Mouse (Mus musculus) hindbrain, postnatal 0 days (tissue): ENCODE results near the gene B3gnt3. TPM values are rescaled to one million over a fixed set of nuclear protein-coding genes. Genes with fewer than 3 reads are reported as not detected.
"Not testable (repeated sequence)": the region's sequence is repeated elsewhere in the genome, so short reads cannot be mapped to it uniquely, and the experiment has no call there.

Experiments used
- ATAC-seq: fragments of 200-750 bp; cut with Nextera tagmentation; 2 replicates; pipeline ENCODE4 v1.8.0; 2017; ENCODE audit warnings: mild to moderate bottlenecking, moderate TSS enrichment, moderate library complexity
- DNase-seq: peaks from one replicate; pipeline ENCODE4 v3.0.0-alpha.2; 2015; ENCODE audit warnings: low spot score
- H3K27ac ChIP-seq: fragments of 300-500 bp; sonication (generic); 2 replicates; pipeline ENCODE4 v1.5.1; 2014; ENCODE audit warnings: mild to moderate bottlenecking
- H3K27me3 ChIP-seq: fragments of 300-500 bp; sonication (generic); 2 replicates; pipeline ENCODE4 v1.6.1; 2014; ENCODE audit warnings: low read length, mixed read lengths; ENCODE audit not compliant: insufficient read depth
- H3K36me3 ChIP-seq: fragments of 300-500 bp; sonication (generic); 2 replicates; pipeline ENCODE4 v1.6.1; 2014; ENCODE audit warnings: low read length, mixed read lengths; ENCODE audit not compliant: insufficient read depth
- H3K4me1 ChIP-seq: fragments of 300-500 bp; sonication (generic); 2 replicates; pipeline ENCODE4 v1.6.1; 2014; ENCODE audit warnings: antibody characterized with exemption, low read length, mixed read lengths; ENCODE audit not compliant: insufficient read depth
- H3K4me2 ChIP-seq: fragments of 300-500 bp; sonication (generic); 2 replicates; pipeline ENCODE4 v1.6.1; 2014; ENCODE audit warnings: low read depth, mild to moderate bottlenecking, low read length, moderate library complexity, mixed read lengths
- H3K4me3 ChIP-seq: fragments of 300-500 bp; sonication (generic); 2 replicates; pipeline ENCODE4 v1.5.1; 2014; ENCODE audit warnings: low read length
- H3K9ac ChIP-seq: fragments of 300-500 bp; sonication (generic); replicated peaks from 2 replicates; pipeline ENCODE4 v1.6.1; 2014; ENCODE audit warnings: mild to moderate bottlenecking, low read length, moderate library complexity, mixed read lengths
- H3K9me3 ChIP-seq: fragments of 300-500 bp; sonication (generic); 2 replicates; pipeline ENCODE4 v1.6.1; 2016; ENCODE audit warnings: low read length, mixed read lengths
- CTCF ChIP-seq: IDR thresholded peaks from 2 replicates; pipeline ENCODE4 v1.5.1; 2016; ENCODE audit warnings: antibody characterized with exemption, control low read depth, low read depth
- WGBS: fragments of 180-500 bp; shearing (Covaris S2); extraction: QIAGEN DNeasy Blood & Tissue Kit; methylation state at CpG from one replicate; pipeline ENCODE4 v1.1.7; 2014; 5-methylcytosine and 5-hydroxymethylcytosine counted together
- polyA plus RNA-seq: library from polyadenylated mRNA; unstranded; fragments of >200 nt; fragmentation: Nextera tagmentation; extraction: Ambion mirVana; gene quantifications from 2 replicates; pipeline ENCODE4 v1.2.1, GENCODE M21; 2015
- total RNA-seq: library from RNA; depleted of rRNA; stranded (reverse); fragments of >200 nt; gene quantifications from 2 replicates; pipeline ENCODE4 v1.2.3, GENCODE M21; 2014

Gene B3gnt3
- total and polyA plus RNA-seq, 2 experiments from 2014 or later, result 0.42 to 0.60 TPM

DNA sequence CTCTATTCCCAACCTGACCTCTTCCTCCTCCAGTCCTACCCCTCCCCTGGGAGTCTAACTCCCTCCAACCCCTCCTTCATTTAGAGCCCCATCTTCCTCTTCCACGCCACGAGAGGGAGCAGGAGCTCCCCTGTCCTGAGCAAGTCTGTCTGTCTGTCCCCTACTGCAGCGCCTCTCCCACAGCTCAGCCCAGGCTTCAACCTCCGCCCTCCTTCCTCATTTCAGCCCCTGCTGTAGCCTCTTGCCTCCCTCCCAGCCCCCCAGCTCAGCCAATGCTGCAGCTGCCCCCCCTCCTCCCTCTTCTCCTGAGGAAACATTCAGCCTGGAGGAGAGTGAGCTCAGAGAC lies 471 bp upstream of the B3gnt3 start:
- H3K4me1 ChIP-seq, result no peaks in the 10 kb centered on the region
- H3K9me3 ChIP-seq, result no peaks in the 10 kb centered on the region
- no peak overlapping the region for H3K4me3 ChIP-seq
- peak; percentile 17; the same call in 1 of the 2 replicates for TF ChIP-seq CTCF
- no peaks in the 10 kb centered on the region for H3K36me3 ChIP-seq
- no peak overlapping the region for H3K4me2 ChIP-seq
- no peak for DNase-seq
- no peak overlapping the region for H3K27ac ChIP-seq
- WGBS, result 31% methylated on average over 4 of the region's 4 CpGs
- H3K9ac ChIP-seq, result no peak overlapping the region
- no peak for ATAC-seq
- H3K27me3 ChIP-seq, result peaks cover 15% of the 10 kb centered on the region; the same call in 1 of the 2 replicates

DNA sequence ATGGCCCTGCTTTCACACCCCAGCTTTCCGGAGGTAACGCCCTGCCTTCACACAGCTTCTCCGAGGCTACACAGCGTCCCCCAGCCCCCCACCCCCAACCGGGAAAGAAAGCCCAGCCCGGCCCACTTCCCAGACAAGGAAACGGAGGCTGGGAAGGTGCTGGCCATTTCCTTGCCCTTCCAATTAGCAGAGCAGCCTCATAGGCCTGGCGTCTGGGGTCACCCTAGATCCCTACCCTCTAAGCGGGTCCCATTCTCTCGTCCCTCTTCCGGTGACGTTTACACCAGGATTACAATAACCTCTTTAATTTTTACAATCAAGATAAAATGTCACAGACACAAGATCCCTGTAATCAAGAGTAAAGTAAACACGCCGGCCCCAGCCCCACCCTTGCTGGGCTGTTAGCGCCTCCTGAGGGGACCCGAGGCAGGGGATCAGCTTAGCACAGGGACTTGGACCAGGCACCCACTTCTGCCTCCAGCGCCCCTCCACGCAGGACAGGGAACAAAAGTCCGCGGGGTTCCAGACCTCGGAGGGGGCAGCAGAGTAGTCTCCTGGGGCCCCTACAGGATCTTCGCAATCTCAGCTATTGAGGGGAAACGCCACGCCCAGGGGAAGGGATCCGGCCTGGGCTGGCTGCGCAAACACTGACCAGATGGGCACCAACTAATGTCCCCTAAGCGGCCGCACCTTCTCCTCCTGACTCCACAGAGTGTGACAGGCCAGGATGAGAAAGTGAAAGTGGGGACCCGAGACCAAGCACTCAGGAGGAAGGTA lies 908 bp downstream of the B3gnt3 start:
- no peaks in the 10 kb centered on the region for H3K4me1 ChIP-seq
- H3K27ac ChIP-seq, result no peak overlapping the region
- peak overlapping the region; percentile 37; the same call in 1 of the 2 replicates for H3K4me2 ChIP-seq
- 13% methylated on average over 29 of the region's 29 CpGs for whole genome bisulfite sequencing
- DNase-seq, result no peak
- TF ChIP-seq CTCF, result no peak
- ATAC-seq, result no peak
- peaks cover 15% of the 10 kb centered on the region; the same call in 1 of the 2 replicates for H3K27me3 ChIP-seq
- no peaks in the 10 kb centered on the region for H3K36me3 ChIP-seq
- H3K4me3 ChIP-seq, result peak overlapping the region; percentile 16; the same call in 1 of the 2 replicates
- no peaks in the 10 kb centered on the region for H3K9me3 ChIP-seq
- H3K9ac ChIP-seq, result no peak overlapping the region

- H3K27ac ChIP-seq, H3K4me2 ChIP-seq, DNase-seq, ATAC-seq, H3K36me3 ChIP-seq, H3K9ac ChIP-seq, H3K9me3 ChIP-seq, H3K4me1 ChIP-seq, H3K4me3 ChIP-seq: not testable (repeated sequence)
- TF ChIP-seq CTCF, result peak; percentile 32; the same call in 1 of the 2 replicates
- peaks cover 48% of the 10 kb centered on the region for H3K27me3 ChIP-seq
- 60% methylated on average over 12 of the region's 12 CpGs for WGBS
Measured at GRCm38 (mm10) chr8:71695456-71695855, 6.1 kb downstream of the B3gnt3 start.

GRCm38 (mm10) chr8:71693166-71694041 lies 8.2 kb downstream of the B3gnt3 start:
- no peak for TF ChIP-seq CTCF
- peak; percentile 36; the same call in 1 of the 2 replicates for ATAC-seq
- DNase-seq, result no peak

DNA sequence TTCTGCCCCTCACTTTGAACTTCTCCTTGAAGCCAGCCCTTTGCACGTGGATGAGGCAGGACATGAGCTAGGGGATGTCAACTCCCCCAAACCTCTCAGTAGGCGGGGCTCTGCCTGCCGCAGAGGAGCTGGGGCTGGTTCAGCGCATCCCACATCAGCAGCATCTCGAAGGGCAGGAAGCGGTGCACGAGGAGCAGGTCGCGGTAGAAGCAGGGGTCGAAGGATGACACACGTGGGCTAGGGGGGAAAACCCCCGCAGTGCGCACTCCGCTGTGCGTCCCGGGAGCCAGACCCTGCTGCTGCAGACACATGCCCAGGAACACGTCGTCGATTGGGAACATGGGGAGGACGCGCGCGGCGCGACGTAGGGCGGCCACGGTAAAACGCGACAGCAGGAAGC lies 9.1 kb downstream of the B3gnt3 start:
- ATAC-seq, result no peak

More at GRCm38 (mm10) chr8:71693166-71694041, 8.2 kb downstream of the B3gnt3 start:
- no peak overlapping the region for H3K27ac ChIP-seq
- peaks cover 67% of the 10 kb centered on the region for H3K27me3 ChIP-seq
- peak overlapping the region; percentile 26 for H3K4me3 ChIP-seq
- peak overlapping the region; percentile 47 for H3K4me2 ChIP-seq
- WGBS, result 6% methylated on average over 68 of the region's 68 CpGs
- 0 out of 2 replicates have a peak, but pooled peaks cover 6% of the 10 kb centered on the region for H3K4me1 ChIP-seq
- H3K36me3 ChIP-seq, result no peaks in the 10 kb centered on the region
- no peaks in the 10 kb centered on the region for H3K9me3 ChIP-seq
- H3K9ac ChIP-seq, result no peak overlapping the region

DNA sequence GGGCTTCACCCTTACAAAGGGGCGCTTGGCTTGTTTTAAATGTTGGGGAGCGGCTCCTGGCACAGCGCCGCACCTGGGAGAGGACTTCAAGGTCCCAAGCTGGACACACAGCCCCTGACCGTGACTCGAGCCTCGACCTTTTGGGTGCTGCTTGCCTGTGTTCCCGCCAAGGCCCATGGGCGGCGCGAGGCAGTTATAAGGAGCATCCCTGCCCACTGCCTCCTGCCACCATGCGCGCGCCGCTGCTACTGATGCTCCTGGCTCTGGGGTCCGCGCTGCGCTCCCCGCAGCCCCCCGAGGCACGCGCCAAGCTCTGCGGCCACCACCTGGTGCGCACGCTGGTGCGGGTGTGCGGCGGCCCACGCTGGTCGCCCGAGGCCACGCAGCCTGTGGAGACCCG lies 12.6 kb downstream of the B3gnt3 start, which contains the start of gene Insl3:
Gene Insl3 (plus strand): TSS at position 187 of the 400 bp plus-strand sequence.
- no peak for ATAC-seq
- no peak within 1 kb of the TSS for H3K4me3 ChIP-seq
- 0 out of 2 replicates have a peak, but pooled peaks cover 6% of the 10 kb centered on the region for H3K4me1 ChIP-seq
- TF ChIP-seq CTCF, result peak; percentile 11; the same call in 1 of the 2 replicates
- H3K4me2 ChIP-seq, result no peak within 1 kb of the TSS
- H3K36me3 ChIP-seq, result no peaks in the 10 kb centered on the region
- no peak for DNase-seq
- peaks cover 99% of the 10 kb centered on the region for H3K27me3 ChIP-seq
- 6% methylated on average over 33 of the region's 33 CpGs for WGBS
- no peak within 1 kb of the TSS for H3K27ac ChIP-seq
- no peak within 1 kb of the TSS for H3K9ac ChIP-seq
- H3K9me3 ChIP-seq, result no peaks in the 10 kb centered on the region

More for the DNA sequence above, 9.1 kb downstream of the B3gnt3 start:
- Histone ChIP-seq H3K9me3 (no peaks in the 10 kb centered on the region), H3K9ac (no peak overlapping the region), H3K27ac (no peak overlapping the region), H3K36me3 (no peaks in the 10 kb centered on the region), H3K27me3 (peaks cover 76% of the 10 kb centered on the region), H3K4me1 (0 out of 2 replicates have a peak, but pooled peaks cover 6% of the 10 kb centered on the region), H3K4me2 (0 out of 2 replicates have a peak overlapping the region, but pooled peaks have one; percentile 0), H3K4me3 (peak overlapping the region; percentile 13; the same call in 1 of the 2 replicates)
- whole genome bisulfite sequencing, result 4% methylated on average over 30 of the region's 30 CpGs
- no peak for TF ChIP-seq CTCF
- no peak for DNase-seq
